Comparison of ENCODE assay signal across 9 mouse cellular contexts in genomic region chr4:140244161-140244813, GRCm38 (mm10). TPM values are rescaled to one million over a fixed set of nuclear protein-coding genes. Genes with fewer than 3 reads are reported as not detected.
DNase-seq lines count a peak whose midpoint lies in the region; ATAC-seq lines count a peak whose summit lies in the region.
"Had no signal": no experiment of that assay in that cellular context is flagged by ENCODE, and none has a peak within 500 bp of the region (broad histone marks: within the 10 kb centered on the region; RNA-seq: fewer than 3 reads in every experiment).

No protein-coding gene starts in this region.

- H3K27me3 ChIP-seq in hindbrain, embryonic 11.5 days (ENCODE audit: control insufficient read depth, insufficient read depth, low read length), result peaks cover 55% of the 10 kb centered on the region
- peaks cover 29% of the 10 kb centered on the region for H3K27me3 ChIP-seq in neural tube, embryonic 15.5 days (replicated peaks)

- H3K36me3 ChIP-seq in hindbrain, embryonic 11.5 days (ENCODE audit: control insufficient read depth, insufficient read depth, low read length), result no peaks in the 10 kb centered on the region
- no peaks in the 10 kb centered on the region for H3K36me3 ChIP-seq in neural tube, embryonic 15.5 days

- ATAC-seq in hindbrain, embryonic 11.5 days (ENCODE audit: low FRiP score), result no peak
- ATAC-seq in neural tube, embryonic 15.5 days (ENCODE audit: low FRiP score), result no peak
- ATAC-seq: liver, postnatal 0 days; Patski had no signal

- DNase-seq in right cerebral cortex, adult 18-20 months, result peak; percentile 30
- no peak for DNase-seq in right cerebral cortex, postnatal 4 days
- DNase-seq in cerebellum, postnatal 25 days, result peak; percentile 85 to 90
- DNase-seq in hindbrain, embryonic 11.5 days (ENCODE audit: low spot score), result no peak
- no peak for DNase-seq in spleen, postnatal 14 days (ENCODE audit: low spot score in 2 of 2)
- no peak for DNase-seq in c-Kit-positive CD71-positive TER-119-positive erythroid progenitor cells, embryonic 14.5 days (ENCODE audit: low spot score)
- DNase-seq: liver, postnatal 0 days had no signal

- H3K27ac ChIP-seq in hindbrain, embryonic 11.5 days (ENCODE audit: low read depth, low read length), result no peak overlapping the region
- 0 out of 2 replicates have a peak overlapping the region, but pooled peaks have one; percentile 23 for H3K27ac ChIP-seq in neural tube, embryonic 15.5 days (replicated peaks)

- 2% methylated on average over 40 of the region's 40 CpGs for WGBS in hindbrain, embryonic 11.5 days
- WGBS in neural tube, embryonic 15.5 days, result 2% methylated on average over 40 of the region's 40 CpGs

- peaks cover 10% of the 10 kb centered on the region for H3K4me1 ChIP-seq in hindbrain, embryonic 11.5 days (replicated peaks; ENCODE audit: control insufficient read depth, insufficient read depth, low read length)
- H3K4me1 ChIP-seq in neural tube, embryonic 15.5 days, result peaks cover 60% of the 10 kb centered on the region

- H3K9me3 ChIP-seq in hindbrain, embryonic 11.5 days (ENCODE audit: control insufficient read depth, low read length), result no peaks in the 10 kb centered on the region
- no peaks in the 10 kb centered on the region for H3K9me3 ChIP-seq in neural tube, embryonic 15.5 days (replicated peaks)

- peak overlapping the region; percentile 39; the same call in 1 of the 2 replicates for H3K4me3 ChIP-seq in hindbrain, embryonic 11.5 days (ENCODE audit: low read depth, low read length)
- H3K4me3 ChIP-seq in neural tube, embryonic 15.5 days (replicated peaks), result peak overlapping the region; percentile 66

- H3K4me2 ChIP-seq in hindbrain, embryonic 11.5 days (replicated peaks; ENCODE audit: low read depth, low read length), result peak overlapping the region; percentile 39
- peak overlapping the region; percentile 75 for H3K4me2 ChIP-seq in neural tube, embryonic 15.5 days

- no peak overlapping the region for H3K9ac ChIP-seq in hindbrain, embryonic 11.5 days (ENCODE audit: low read depth, low read length)
- H3K9ac ChIP-seq in neural tube, embryonic 15.5 days (replicated peaks), result peak overlapping the region; percentile 47
- H3K9ac ChIP-seq: liver, postnatal 0 days had no signal

RNA-seq across cellular contexts. Expression of gene Igsf21, which starts 2.3 kb away (rescaled TPM):
- 8.1 and 9.4 TPM in 2 replicates for polyA plus RNA-seq in hindbrain, embryonic 11.5 days (2014; fragmentation: Nextera tagmentation; extraction: Ambion mirVana)
- 99.6 and 116 TPM in 2 replicates for polyA plus RNA-seq in neural tube, embryonic 15.5 days (2015; fragmentation: Nextera tagmentation; extraction: Ambion mirVana)
- polyA plus RNA-seq: liver, postnatal 0 days; Patski had no signal

Comparison
In these comparisons a context has a peak if more than half of its experiments do, and no peak if none do; other contexts are left out.
1. DNase-seq: peak in right cerebral cortex, adult 18-20 months (single experiment) and cerebellum, postnatal 25 days (2 of 2); none in right cerebral cortex, postnatal 4 days (single experiment), hindbrain, embryonic 11.5 days (single experiment), spleen, postnatal 14 days (0 of 2) and c-Kit-positive CD71-positive TER-119-positive erythroid progenitor cells, embryonic 14.5 days (single experiment).